Mouse (Mus musculus) heart, postnatal 0 days (tissue): Measurements from ENCODE around the gene Dab1.

Experiments
- CTCF ChIP-seq: IDR thresholded peaks from 2 replicates; pipeline ENCODE4 v1.5.1; 2016; ENCODE audit warnings: antibody characterized with exemption, control low read depth, low read depth
- EP300 ChIP-seq: IDR thresholded peaks from 2 replicates; pipeline ENCODE4 v1.6.1; 2016; ENCODE audit warnings: antibody characterized with exemption, low read depth

DNA sequence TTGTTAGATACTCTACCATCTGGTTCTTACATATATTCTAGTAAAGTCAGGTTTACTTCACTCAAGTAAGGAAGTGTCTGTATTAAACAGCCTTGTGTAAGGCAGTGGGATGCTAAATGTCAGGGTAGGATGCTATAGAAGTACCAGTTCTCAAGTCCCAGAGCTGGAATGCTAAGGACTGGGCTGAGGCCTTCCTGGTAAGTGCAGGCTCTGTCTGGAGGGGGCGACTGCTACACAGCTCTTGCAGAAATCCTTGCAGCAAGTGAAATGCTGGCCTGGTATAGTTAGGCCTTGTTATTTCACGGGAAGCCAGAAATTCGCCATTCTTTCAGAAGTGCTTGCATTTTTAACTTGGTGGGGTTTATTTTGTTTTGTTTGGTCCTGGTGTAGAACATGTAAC, 72.6 kb downstream of the Dab1 start:
- TF ChIP-seq EP300 (no peak), CTCF (0 out of 2 replicates have a peak, but pooled peaks have one; percentile 10)
